Mouse (Mus musculus): ENCODE results near the gene 4930518I15Rik. TPM values are rescaled to one million over a fixed set of nuclear protein-coding genes. Genes with fewer than 3 reads are reported as not detected.

4930518I15Rik gene
- total RNA-seq, 2 experiments from 2014 or later, result 3.9 to 4.9 TPM

GRCm38 (mm10) chr2:156809579-156809978 is 48.2 kb downstream of the 4930518I15Rik start:
- peak; percentile 78 for DNase-seq
- intact Hi-C loops (cut with DNase I), result loop anchor here (10.0 kb wide), 1 partner anchor 45 kb away; the partner anchor contains the start of gene 4930518I15Rik

- intact Hi-C loops (cut with DNase I), result loop anchor here (10.0 kb wide), 1 partner anchor 48 kb away; the partner anchor contains the start of gene 4930518I15Rik
- no peak for DNase-seq
Measured at GRCm38 (mm10) chr2:156806886-156807285, 50.9 kb downstream of the 4930518I15Rik start.

Other genes starting within 250 kb of the 4930518I15Rik start
- 100 to 1,000 TPM; 306 to 315 TPM for gene Dlgap4, start 244.2 kb downstream of the 4930518I15Rik start, total RNA-seq (2021)
- 10 to 100 TPM; 13.4 to 18.6 TPM for gene Myl9, start 82.5 kb downstream of the 4930518I15Rik start, total RNA-seq (2021)
- 1 to 10 TPM; 5.7 to 6.0 TPM for gene Tgif2, start 17.9 kb downstream of the 4930518I15Rik start, total RNA-seq (2021)
- gene Rab5if, start 5.2 kb upstream of the 4930518I15Rik start, total RNA-seq (2021), result 100 to 1,000 TPM; 104 to 105 TPM
- under 1 TPM in 1 of 2 experiments, not detected in 1; 0.12 TPM for gene Sla2, start 29.2 kb upstream of the 4930518I15Rik start, total RNA-seq (2021)
- gene Ndrg3, start 134.1 kb upstream of the 4930518I15Rik start, total RNA-seq (2021), result 100 to 1,000 TPM; 267 to 276 TPM
- gene Dsn1, start 149.2 kb upstream of the 4930518I15Rik start, total RNA-seq (2021), result 1 to 10 TPM; 7.4 to 8.4 TPM
- 100 to 1,000 TPM; 104 to 108 TPM for gene Soga1, start 221.3 kb upstream of the 4930518I15Rik start, total RNA-seq (2021)
- gene Tldc2, start 229.1 kb upstream of the 4930518I15Rik start, total RNA-seq (2021), result not detected